Mouse (Mus musculus) gastrocnemius, postnatal 10 days (tissue): ENCODE data around the gene Gnl2. TPM values are rescaled to one million over a fixed set of nuclear protein-coding genes. Genes with fewer than 3 reads are reported as not detected.

Experiments
- DNase-seq: peaks from one replicate; pipeline ENCODE4 v3.0.0; 2021; ENCODE audit warnings: mixed read lengths
- long read RNA-seq, 2 experiments: library from polyadenylated mRNA; stranded (forward); transcript quantifications; one replicate each; pipeline ENCODE4 v2.0.0; 2021
- total RNA-seq, 2 experiments: library from RNA; stranded (reverse); gene quantifications; 2 replicates each; pipeline ENCODE4 v1.2.3; 2021

Gene Gnl2
- 10 to 100 TPM; 38.2 to 42.6 TPM for total RNA-seq
- long read RNA-seq, experiment 1, transcript Gnl2-201 (16 exons, 2,366 nt): major isoform, 68 of 79 reads
- long read RNA-seq, experiment 1, partial matches to known transcripts: 5 of 79 reads
- long read RNA-seq, experiment 1, other reads (novel, unspliced or antisense): 6 of 79 reads
- long read RNA-seq, experiment 2, transcript Gnl2-201 (16 exons, 2,366 nt): major isoform, 44 of 52 reads
- long read RNA-seq, experiment 2, partial matches to known transcripts: 2 of 52 reads
- long read RNA-seq, experiment 2, other reads (novel, unspliced or antisense): 6 of 52 reads

DNA sequence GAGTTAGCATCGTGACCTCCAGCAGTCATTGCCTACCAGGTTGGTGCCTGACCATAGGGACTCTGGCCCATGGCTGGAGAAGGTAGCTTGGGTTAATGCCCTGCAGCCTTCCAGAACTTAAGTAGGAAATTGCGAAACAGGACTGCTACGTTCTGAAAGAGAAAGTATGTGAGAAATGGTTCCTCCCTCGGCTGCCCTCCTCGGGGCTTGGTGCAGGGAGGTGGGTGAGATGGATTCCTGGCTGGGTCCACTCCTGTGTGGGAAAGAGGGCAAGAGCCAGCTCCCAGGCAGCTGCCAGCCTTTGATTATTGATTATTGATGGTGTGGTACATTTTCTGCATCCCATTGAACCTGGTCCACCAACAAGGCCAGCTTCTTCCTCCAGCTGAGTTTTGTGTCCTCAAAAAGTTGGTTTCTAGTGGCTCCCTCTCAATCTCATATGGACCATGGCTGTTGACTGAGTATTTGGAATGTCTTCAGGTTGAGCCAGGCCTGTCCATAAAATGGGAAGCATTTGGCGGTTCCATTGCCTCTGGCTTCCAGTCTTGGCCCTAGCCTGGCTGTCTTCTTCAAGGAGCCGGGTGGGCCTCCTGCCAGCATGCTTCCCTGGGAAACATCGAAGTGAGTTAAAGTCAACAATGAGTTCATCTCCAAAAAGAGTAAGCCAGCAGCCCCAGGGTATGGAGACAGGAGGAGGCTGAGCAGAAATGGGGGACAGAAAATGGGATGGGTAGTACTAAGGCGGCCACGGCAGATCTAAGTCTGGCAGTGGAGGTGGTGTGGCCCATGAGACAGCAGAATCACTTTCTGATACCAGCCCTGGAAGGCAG lies at the start of gene Gnl2:
Gene Gnl2 (plus strand): TSS at position 780 of the 830 bp plus-strand sequence.
- peak; percentile 25 for DNase-seq

DNA sequence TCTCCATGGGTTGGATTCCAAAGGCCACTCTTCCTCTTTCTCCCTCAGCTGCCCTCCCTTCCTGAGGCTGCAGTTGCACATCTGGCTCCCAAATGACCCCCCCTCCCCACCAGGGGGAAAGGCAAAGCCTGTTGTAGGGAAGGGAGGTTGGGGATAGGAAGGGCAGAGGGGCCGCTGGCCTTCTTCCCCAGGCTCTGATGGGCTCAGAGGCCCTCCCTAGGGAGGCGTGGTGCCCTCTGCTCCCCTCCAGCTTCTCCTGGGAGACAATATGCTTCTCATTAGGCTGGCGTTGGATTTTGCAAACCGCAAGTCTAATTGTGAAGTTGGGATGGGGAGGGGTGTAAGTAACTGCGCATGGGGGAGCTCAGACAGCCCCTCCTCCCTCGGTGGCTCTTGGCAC lies 47.7 kb upstream of the Gnl2 start:
- no peak for DNase-seq

DNA sequence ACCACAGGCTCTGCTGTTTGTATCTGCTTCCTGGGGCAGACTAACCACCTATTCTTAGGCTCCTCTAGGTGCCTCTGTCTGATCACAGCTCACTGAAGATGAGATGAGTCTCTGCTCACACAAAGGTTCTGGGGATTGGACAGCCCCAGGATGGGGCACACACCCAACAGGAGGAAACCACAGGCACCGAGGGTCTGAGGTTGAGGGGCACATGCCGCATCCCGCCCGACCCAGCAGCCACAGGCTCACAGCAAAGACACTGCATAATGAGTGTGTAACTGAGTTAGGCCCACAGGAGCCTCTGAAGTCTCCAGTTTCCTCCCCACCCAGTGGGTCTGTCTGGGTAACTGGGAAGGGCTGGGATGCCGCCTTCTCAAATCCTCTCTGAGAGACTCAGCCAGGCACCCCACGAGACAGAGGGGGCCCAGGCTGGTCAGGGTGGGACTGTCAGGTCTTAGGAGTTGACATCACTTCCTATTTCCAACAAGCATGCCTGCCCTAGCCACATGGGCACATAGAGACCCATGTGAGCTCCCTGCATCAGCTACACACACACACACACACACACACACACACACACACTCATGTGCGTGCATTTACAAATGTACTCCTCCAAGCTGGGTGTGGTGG lies 47.1 kb upstream of the Gnl2 start:
- no peak for DNase-seq

DNA sequence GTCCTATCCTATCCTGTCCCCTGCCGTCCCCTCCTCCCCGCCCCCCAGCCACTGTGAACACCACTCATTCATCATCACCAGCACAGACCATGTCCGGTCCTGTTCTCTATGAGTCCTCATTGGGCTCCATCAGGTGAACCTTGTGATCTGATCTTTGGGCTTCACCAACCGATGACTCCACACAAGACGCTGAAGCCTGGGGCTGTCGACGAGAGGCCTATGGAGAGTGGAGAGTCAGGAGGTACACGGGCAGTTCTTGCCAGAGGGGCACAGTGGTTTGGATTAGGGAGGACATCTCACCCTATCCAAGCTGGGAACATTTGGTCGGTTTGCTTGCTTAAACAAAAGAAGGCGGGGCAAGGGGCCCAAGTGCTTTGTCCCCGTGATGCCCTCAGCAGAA lies 46.2 kb upstream of the Gnl2 start:
- DNase-seq: no peak

DNA sequence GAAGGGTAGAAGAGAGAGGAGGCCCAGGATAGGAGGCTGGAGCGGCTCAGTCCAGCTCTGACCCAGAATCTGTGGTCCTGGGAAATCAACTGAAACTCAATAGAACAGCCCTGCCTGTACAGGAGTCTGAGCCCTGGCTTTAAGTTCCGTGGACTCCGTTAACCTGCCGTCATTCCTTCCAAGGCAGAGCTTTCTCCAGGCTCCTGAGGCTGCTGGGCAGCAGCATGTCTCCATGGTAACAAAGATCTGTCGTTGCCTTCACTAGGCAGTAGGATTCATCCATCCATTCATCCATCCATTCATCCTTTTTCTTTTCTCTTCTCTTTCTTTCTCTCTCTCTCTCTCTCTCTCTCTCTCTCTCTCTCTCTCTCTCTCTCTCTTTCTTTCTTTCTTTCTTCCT lies 45.7 kb upstream of the Gnl2 start:
- no peak for DNase-seq

DNA sequence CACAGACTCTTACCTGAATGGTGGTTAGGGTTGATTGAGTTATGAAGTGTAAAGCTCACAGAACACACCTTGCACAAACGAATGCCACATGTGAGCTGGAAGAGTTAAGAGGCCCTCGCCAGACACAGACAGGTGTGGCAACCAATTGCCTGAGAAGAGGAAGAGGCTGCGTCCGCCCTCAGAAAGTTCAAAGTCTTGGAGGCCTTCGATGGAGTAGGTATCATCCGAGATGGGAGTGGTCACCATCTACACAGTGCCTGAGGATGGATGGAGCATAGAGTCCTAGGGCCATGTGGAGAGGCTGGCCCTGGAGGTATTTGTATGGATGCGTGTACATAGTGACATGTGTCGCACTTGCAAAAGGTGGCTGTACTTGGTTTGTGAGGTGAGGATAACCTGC lies 45.3 kb upstream of the Gnl2 start:
- DNase-seq: no peak

DNA sequence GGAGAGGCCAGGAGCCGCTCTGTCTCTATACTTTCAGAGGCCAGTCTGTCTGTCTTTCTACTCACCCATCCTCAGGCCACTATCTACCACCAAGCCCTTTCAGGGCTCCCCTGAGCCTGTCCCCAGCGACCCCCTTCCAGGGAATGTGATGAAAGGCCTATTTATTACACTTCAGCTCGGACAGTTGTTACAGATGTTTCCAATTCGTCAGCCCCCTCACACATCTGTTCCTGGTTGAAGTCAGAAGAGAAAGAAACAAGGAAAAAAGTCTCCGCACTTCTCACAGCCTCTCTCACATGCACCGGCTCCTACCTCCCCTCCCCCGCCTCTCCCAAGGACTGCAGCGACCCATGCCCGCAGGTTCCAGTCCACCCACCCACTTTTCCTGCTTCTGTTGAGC lies 44.1 kb upstream of the Gnl2 start:
- DNase-seq: no peak

DNA sequence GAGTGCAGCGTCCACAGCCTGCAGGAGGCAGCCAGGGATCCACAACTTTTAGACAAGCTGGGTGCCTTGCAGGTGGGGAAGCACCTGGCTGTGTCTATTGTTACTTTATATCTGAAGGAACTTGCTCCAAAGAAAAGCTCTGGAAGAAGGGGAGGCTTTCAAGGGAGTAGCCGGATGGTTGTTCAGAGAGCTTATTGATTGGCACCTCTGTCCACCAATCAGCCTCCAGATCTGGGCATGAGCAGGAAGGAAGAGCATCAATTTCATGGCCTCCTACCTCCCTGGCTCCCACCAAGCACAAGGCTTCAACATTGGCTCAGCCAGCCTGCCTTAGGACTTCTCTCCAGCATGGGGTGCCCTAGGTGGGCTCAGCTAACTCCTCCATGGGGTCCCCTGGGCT lies 43.1 kb upstream of the Gnl2 start:
- no peak for DNase-seq

DNA sequence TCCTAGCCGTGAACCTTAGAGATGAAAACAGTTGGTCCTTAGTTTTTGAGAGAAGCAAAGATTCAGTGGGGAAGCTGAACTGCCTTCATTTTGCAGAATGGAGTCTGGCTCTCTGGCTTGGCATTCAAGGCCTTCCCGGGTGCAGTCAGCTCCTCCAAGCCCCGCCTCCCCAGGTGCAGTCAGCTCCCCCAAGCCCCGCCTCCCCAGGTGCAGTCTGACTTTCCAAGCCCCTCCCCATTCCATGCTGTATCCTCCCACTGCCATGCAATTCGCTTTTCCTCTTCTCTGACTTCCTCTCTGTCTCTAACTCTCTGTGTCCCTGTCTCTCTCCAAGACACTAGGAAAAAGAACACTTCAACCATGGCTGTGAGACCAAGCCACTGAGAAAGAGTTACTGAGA lies 38.2 kb upstream of the Gnl2 start:
- DNase-seq: no peak

DNA sequence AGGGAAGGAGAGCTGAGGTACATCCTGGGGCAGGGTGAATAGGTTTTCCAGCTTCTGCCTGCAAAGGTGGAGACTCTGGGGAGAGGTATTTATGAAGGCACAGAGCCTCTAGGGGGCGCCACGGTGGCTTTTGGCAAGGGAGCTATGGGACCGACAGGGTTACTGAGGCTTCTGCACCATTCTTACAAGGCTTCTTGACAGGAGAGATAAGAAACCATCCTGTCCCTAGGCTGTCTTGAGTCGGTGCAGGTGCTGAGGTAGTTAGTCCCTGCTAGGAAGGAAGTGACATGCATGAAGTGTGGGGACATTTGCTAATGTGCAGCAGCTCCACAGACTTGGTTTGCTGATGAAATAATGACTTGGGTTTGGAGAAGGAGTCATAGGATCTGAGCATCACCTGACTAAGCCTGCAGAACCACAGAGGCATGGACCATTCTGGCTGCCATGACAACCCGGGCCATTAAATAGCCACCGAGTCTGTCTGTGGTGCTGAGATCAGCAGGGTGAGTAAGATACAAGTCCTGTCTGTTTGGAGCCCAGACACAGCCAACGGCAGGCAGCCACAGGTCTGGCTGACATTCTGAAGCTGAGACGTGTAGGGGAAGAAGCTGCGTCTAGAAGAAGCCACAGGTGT lies 32.4 kb upstream of the Gnl2 start:
- no peak for DNase-seq

DNA sequence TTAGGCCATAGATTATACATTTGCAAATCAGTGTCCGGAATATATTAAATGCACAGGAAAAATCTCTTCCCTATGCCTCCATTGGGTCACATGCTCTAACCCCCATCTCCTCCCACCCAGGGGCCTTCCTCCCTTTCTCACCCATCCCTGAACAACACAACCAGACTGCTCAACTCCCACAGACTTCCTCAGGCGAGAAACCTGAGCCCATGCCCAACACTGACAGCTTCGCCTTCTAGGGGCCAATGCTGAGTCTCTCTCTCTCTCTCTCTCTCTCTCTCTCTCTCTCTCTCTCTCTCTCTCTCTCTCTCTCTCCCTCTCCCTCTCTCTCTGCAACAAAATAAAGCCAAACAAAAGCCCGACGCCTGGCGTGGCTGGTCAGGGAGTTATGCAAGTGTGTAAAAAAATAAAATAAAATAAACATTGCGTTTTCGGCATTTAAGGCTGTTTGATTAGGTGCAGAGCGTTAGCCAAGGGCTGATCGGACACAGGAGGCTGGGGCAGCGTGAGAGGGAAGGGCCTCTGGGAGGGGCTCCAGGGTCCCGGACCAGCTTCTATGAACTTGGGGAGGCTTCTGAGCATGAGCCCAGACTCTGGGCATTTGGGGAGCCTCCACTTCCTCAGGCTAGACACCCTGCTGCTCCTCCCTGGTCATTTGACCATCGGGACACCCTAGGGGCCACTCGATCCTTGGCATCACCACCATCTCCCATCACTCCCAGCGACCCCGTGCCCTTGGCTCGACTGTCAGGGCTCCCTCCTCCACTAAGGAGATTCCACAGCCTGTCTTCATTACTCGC lies 31.3 kb upstream of the Gnl2 start:
- no peak for DNase-seq

DNA sequence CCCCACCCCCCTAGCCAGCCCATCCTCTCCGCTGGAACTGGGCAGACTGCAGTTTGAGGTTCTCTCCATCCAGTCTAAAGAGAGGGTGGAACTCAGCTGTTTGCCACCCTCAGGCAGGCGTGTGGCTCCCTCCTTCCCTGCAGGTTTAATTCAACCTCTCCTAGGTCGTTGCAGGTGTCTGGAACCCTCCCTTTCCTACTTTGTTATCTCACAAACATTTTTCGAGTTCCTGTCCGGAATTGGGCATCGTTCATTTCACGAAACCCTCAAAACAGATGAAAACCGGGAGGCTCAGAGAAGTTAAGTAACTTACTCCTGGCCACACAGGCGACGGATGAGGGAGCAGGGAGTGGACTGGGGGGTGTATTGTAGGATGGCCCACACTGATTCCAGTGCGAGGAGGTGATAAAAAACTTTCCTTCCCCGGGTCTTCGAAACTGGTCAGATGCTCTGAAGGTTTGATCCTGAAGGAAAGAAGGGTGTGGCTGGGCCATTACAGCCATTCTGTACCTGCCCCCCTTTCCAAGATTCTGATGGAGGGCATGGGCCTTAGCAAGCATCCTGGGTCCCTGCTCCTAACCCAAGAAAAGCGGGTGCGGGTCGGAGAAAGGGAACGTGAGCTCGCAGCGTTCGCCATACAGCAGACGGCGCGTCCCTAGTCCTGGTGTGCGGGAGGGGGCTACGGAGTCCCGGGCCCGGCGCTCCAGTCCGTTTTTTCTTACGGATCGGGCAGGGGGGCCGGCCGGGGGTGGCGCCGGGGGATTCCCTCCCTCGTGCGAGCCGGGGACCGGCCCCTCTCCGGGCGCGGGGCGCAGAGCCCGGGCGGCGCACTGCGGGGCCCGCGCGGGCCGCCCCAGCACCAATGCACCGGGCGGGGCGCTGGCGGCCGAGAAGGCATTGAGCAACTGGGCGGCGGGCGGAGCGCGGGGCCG lies 30.4 kb upstream of the Gnl2 start, which contains the start of gene Rspo1:
Gene Rspo1 (plus strand): TSS at position 760 of the 932 bp plus-strand sequence.
- DNase-seq: peak; percentile 14

DNA sequence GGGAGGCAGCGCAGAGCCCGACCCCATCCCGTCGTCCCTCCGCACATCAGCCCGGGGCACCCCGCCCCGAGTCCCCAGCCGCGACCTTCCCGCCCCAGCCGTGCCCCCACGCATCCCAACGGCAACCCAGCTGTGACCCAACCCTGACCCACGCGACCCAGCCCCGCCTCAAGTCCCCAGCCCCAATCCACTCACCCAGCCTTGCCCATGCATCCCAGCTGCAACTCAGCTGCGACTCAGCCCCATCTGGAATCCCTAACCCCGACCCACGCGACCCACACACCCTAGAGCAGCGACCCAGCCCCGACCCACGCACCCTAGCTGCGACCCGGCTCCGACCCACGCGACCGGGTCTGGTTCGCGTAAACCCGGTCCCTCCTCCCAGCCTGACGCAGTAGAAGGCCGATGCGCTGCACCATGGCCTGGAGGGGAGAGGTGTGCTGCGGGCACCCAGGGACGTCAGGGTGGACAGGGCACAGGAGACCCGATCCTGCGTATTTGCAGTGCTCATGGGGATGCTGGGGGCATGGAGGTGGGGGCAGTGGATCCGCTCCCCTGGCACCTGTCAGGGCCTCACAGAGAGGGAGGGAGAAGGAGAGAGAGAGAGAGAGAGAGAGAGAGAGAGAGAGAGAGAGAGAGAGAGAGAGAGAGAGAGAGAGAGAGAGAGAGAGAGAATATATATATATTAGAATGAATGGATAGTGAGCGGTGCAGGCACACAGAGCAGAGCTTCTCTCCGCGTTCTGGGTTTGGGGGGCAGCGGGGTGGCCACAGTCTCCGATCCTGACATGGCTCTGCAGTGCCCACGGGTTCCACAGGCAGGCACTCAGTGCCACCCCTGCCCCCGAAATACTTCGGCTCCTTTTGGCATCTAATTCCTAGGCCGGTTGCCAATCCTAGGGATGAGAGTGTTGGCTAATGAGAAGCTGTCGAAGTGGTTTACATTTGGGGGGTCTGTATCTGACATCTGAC lies 29.4 kb upstream of the Gnl2 start:
- DNase-seq: no peak

DNA sequence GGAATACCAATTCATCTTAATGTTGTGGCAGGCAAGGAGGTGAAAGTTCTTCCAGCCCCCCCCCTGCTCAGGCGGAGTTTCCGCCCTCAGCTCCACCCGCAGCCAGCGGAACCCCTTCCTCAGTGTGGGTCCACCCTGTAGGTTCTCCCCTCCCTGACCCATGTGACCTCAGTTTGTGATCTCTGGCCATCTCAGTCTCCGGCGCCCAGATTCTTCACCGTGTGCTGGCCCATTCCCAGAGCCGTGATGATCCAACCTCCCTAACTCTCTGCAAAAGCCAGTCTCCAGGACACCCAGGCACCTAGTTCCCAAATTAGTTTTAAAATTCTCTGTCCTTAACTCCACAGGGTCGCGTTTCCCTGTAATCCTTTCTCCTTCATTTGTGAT lies 28.7 kb upstream of the Gnl2 start:
- no peak for DNase-seq

DNA sequence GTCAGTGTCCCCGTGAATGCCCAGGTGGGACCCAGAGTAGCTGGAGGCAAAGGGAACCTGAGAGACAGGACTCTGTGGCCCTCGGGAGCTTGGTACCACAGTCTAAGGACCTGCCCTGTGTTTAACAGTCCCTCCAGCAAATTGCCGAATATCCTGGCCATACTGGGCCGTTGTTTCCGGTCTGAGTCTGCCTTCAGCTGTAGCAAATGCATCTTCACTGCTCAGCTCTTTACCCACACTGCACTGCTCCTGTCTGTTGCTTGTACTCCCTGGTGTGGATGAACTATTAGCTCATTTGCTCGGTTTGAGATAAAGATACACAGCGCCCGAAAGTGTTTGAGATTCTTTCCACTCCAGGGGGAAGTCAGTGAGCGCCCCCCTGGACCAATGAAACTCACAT lies 28.0 kb upstream of the Gnl2 start:
- no peak for DNase-seq

DNA sequence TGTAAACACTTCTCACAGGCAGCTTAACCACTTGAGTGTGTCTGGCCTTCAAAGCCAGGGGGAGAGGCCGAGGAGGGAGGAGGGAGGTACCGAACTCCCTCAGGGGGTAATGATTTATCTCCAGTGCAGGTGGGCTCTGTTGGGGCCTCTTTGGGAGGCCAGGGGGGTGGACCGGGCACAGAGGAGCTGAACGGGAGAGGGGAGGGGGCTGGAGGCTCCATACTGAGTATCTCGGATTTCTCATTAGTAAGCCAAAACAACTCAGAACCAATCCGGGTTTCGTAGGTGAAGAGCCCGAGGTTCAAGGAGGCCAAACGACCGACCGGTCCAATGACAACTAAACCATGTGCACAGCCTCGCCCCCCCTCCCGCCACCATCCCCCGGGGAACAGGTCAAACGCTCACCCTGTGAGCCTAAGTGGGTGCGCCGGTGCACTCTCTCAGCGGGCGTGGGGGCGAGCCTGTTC lies 26.6 kb upstream of the Gnl2 start:
- no peak for DNase-seq

DNA sequence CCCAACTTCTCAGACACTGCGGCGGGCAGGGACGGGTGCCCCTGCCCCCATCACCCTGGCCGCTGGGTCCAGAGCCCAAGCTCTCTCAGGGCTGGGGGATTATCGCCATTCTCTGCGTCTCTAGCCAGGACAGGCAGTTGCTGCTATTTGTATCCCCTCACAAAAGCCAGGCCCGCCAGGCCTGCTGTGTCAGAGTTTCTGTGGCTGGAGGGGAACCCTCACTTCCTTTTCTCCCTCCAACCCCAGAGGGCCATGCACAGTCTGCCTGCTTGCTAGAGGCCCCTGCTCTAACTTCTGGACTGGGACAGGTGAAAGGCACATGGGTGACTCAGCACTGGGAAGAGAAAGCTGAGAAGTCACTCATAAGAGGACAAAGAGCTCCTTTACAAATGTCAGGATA lies 26.1 kb upstream of the Gnl2 start:
- no peak for DNase-seq

DNA sequence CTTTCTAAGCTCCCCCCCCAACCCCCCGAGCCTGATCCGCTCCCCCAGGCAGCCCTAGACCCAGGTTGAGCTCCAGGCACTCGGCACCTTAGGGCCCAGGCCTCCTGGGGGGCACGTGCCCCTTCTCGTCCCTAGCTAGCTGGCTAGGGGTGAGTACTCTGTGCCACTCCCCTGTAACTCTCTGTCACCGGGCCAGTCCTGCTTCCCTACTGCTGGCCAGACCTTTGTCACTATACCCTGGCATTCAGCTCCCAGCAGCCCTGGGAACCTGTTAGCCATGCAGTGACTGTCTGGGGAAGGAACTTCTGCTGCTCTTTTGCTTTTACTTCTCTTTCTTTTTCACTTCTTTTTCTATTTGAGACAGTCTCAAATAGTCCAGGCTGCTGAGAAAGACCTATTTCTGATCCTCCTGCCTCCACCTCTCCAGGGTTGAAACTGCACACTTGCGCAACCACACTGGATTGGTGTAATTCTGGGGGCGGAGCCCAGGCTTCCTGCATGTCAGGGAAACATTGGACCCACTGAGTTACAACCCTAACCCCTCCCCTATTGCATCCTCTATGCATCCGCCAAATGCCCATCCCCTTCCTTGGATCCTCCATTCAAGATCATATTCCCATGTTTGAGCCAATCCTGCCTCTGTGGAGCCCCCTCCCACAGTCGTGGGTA lies 18.8 kb upstream of the Gnl2 start:
- no peak for DNase-seq

DNA sequence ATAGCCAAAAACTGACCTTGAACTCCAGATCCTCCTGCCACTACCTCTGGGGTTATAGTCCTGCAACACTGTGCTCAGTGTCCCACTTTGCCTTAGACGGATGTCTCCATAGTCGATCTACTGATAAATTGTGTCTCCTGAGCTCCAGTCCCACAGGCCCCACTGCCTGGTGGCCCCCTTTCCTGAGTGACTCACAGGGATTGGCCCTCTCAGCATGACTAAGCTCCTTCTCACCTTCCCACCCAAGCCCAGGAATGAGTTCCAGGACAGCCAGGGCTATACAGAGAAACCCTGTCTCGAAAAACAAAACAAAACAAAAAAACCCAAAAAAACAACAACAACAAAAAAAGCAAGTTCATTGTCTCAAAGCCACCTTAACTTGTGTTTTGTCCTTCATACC lies 16.8 kb upstream of the Gnl2 start:
- DNase-seq: no peak
